Mouse (Mus musculus) lung, embryonic 16.5 days (tissue): ENCODE results near the gene Gm28372. TPM values are rescaled to one million over a fixed set of nuclear protein-coding genes. Genes with fewer than 3 reads are reported as not detected.

Source experiments
- ATAC-seq: fragments of 200-750 bp; cut with Nextera tagmentation; 2 replicates; pipeline ENCODE4 v1.8.0; 2017; ENCODE audit warnings: low read depth, mild to moderate bottlenecking, moderate library complexity
- H3K27ac ChIP-seq: fragments of 300-500 bp; sonication (generic); 2 replicates; pipeline ENCODE4 v1.5.1; 2014; ENCODE audit warnings: mild to moderate bottlenecking, control low read depth, low read length
- H3K27me3 ChIP-seq: fragments of 300-500 bp; sonication (generic); 2 replicates; pipeline ENCODE4 v1.6.1; 2014; ENCODE audit warnings: low read depth, low read length, mixed read lengths; ENCODE audit not compliant: control insufficient read depth, insufficient read depth
- H3K36me3 ChIP-seq: fragments of 300-500 bp; sonication (generic); 2 replicates; pipeline ENCODE4 v1.6.1; 2014; ENCODE audit warnings: low read length; ENCODE audit not compliant: control insufficient read depth, insufficient read depth
- H3K4me1 ChIP-seq: fragments of 300-500 bp; sonication (generic); replicated peaks from 2 replicates; pipeline ENCODE4 v1.6.1; 2014; ENCODE audit warnings: low read length, mixed read lengths; ENCODE audit not compliant: control insufficient read depth, insufficient read depth
- H3K4me2 ChIP-seq: fragments of 300-500 bp; sonication (generic); 2 replicates; pipeline ENCODE4 v1.6.1; 2014; ENCODE audit warnings: low read depth, low read length, control low read depth
- H3K4me3 ChIP-seq: fragments of 300-500 bp; sonication (generic); 2 replicates; pipeline ENCODE4 v1.5.1; 2014; ENCODE audit warnings: mild to moderate bottlenecking, low read length, control low read depth
- H3K9ac ChIP-seq: fragments of 300-500 bp; sonication (generic); 2 replicates; pipeline ENCODE4 v1.6.1; 2014; ENCODE audit warnings: low read length, control low read depth
- H3K9me3 ChIP-seq: fragments of 300-500 bp; sonication (generic); 2 replicates; pipeline ENCODE4 v1.6.1; 2016; ENCODE audit warnings: low read length; ENCODE audit not compliant: control insufficient read depth
- WGBS: fragments of 180-500 bp; shearing (Covaris S2); extraction: QIAGEN DNeasy Blood & Tissue Kit; methylation state at CpG from one replicate; pipeline ENCODE4 v1.1.7; 2014; 5-methylcytosine and 5-hydroxymethylcytosine counted together
- polyA plus RNA-seq: library from polyadenylated mRNA; unstranded; fragments of >200 nt; fragmentation: Nextera tagmentation; extraction: Ambion mirVana; gene quantifications from 2 replicates; pipeline ENCODE4 v1.2.1, GENCODE M21; 2015

Gene Gm28372
- polyA plus RNA-seq, 1 experiment from 2014 or later: not detected

DNA sequence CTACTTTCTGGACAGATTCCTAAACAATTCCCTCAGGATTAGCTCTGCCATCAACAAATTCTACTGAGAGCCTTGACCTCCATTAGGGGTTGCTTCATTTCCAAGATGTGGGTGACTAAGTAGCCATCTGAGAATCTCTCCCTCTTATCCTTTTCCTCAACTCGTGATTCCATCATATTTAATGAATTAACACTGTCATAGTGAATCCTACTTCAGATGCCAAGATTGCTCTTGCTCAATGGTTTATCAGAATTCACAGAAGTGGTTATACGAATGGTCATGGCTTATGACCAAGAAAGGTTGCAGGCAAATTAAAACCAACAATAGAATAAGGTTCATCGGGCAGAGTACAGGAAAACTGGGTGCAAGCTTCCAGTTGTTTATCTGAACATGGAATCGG lies 3.1 kb upstream of the Gm28372 start:
- Histone ChIP-seq H3K4me3 (no peak overlapping the region), H3K9ac (no peak overlapping the region), H3K4me1 (peaks cover 4% of the 10 kb centered on the region; the same call in 1 of the 2 replicates), H3K4me2 (no peak overlapping the region), H3K9me3 (no peaks in the 10 kb centered on the region), H3K27ac (no peak overlapping the region), H3K36me3 (no peaks in the 10 kb centered on the region), H3K27me3 (no peaks in the 10 kb centered on the region)
- 66% methylated on average over 4 of the region's 4 CpGs for WGBS
- no peak for ATAC-seq

DNA sequence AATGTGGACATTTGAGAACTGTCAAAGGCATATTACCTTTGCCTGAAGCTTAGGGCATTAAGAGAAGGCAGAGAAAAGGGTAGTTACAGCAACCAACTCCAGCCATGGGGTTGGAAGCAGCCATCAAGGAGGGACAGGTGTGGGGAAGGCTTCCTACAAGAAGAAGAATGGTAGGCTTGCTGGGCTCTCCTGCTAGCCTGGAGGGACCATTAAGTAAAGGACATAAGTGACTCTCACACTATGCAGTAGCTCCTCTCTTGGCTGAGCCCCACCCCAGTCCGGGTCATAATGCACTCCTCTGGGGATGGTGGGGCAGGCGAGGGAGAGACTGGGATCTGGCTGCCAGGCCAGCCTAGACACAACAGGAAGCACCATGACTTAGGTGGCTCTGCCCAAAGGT lies 1.1 kb downstream of the Gm28372 start, which contains the start of gene Tmem239:
Tmem239 (plus strand) TSS at position 301 of the 400 bp plus-strand sequence.
- Histone ChIP-seq H3K36me3 (no peaks in the 10 kb centered on the region), H3K4me3 (no peak within 1 kb of the TSS), H3K27ac (no peak within 1 kb of the TSS), H3K4me1 (no peaks in the 10 kb centered on the region), H3K9ac (no peak within 1 kb of the TSS), H3K27me3 (no peaks in the 10 kb centered on the region), H3K4me2 (no peak within 1 kb of the TSS), H3K9me3 (no peaks in the 10 kb centered on the region)
- no peak for ATAC-seq
- WGBS: 80% methylated on average over 2 of the region's 2 CpGs

DNA sequence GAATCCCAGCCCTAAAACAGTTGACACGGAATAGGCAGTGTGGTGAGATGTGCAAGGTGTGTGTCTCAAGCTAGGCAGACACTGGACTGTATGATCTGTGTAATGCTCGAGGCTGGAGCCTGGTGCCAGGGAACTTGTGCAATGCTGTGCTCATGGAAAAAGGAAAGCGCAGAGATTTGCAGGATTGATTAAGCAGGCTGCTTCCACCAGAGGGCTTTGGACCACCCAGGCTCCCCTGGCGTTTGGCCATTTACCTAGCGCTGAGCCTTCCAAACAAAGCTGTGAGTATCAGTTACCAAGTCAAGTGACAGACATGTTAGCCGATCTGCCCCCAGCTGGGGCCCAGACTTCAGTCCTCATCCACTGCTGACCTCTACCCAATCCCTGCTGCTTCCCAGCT lies 3.2 kb downstream of the Gm28372 start:
- Histone ChIP-seq H3K9ac (no peak overlapping the region), H3K4me3 (no peak overlapping the region), H3K27me3 (no peaks in the 10 kb centered on the region), H3K36me3 (no peaks in the 10 kb centered on the region), H3K4me2 (no peak overlapping the region), H3K9me3 (no peaks in the 10 kb centered on the region), H3K4me1 (no peaks in the 10 kb centered on the region), H3K27ac (no peak overlapping the region)
- ATAC-seq: peak; percentile 43; the same call in 1 of the 2 replicates
- WGBS: 11% methylated on average over 6 of the region's 6 CpGs

DNA sequence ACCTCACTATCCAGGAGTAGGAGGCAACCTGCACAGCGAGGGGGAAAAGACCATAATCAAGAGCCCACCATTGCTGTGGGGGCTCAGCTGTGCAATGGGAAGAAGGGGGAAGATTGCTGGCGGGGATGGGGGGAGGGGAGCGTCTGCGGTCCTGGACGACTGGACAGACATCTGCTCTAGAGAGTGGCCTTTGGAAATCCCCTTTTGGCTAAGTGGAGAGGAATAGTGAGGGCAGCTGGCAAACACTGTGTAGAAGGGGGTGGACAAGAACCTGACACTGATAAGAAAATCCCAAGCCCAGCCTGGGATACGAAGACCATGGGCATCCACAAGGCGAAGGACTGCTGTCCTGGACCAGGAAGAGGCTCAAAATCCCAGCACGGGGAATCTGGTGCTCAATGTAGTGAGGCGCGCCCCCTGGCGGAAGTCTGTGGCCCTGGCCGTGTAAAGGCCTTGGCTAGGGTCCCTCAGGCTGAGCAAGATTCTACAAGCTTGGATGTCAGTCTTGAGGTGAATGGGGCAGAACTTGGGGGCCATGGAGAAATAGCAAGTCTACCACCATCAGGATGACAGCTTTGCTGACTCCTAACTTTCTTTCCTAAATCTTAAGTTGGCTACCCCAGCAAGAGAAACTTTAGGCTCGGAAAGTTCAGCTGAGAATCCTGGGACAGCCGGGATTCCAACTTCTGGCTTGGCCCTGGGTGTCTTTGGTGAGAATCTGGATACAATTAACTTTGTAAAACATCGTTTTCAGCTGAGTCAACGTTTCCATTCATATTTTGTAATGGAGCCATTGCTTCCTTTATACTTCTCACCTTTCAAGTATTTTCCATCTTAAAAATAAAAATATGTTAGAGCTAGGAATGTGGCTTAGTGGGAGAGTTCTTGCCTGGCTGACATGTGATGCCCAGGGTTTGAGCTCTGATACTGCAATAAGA lies 6.8 kb downstream of the Gm28372 start:
- ATAC-seq: peak; percentile 84
- Histone ChIP-seq H3K4me2 (no peak overlapping the region), H3K27me3 (no peaks in the 10 kb centered on the region), H3K36me3 (no peaks in the 10 kb centered on the region), H3K4me1 (no peaks in the 10 kb centered on the region), H3K9ac (no peak overlapping the region), H3K4me3 (no peak overlapping the region), H3K9me3 (no peaks in the 10 kb centered on the region), H3K27ac (no peak overlapping the region)
- 36% methylated on average over 16 of the region's 16 CpGs for WGBS

DNA sequence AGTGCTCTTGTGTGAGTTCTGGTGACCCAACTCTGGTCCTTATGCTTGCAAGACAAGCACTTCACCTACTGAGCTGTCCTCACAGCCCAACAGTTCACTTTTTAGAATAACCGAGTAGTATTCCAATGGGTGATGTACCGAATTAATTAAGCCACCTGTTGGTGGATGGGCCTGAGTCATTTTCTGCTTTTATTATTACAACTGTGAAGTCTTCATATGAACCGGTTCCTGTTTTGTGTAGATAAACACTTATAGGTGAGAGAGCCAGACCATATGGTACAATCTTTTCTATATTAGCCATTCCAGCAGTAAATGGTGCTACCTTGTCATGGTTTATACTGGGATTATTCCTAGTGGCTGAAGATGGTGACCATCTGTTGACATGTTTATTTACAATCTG lies 7.7 kb downstream of the Gm28372 start:
- Histone ChIP-seq H3K4me2 (no peak overlapping the region), H3K9me3 (no peaks in the 10 kb centered on the region), H3K9ac (no peak overlapping the region), H3K4me3 (no peak overlapping the region), H3K27ac (no peak overlapping the region), H3K27me3 (no peaks in the 10 kb centered on the region), H3K4me1 (no peaks in the 10 kb centered on the region), H3K36me3 (no peaks in the 10 kb centered on the region)
- WGBS: 70% methylated on average over 3 of the region's 3 CpGs
- ATAC-seq: no peak

- Histone ChIP-seq H3K9me3 (no peaks in the 10 kb centered on the region), H3K4me1 (no peaks in the 10 kb centered on the region), H3K9ac (no peak overlapping the region), H3K4me2 (no peak overlapping the region), H3K36me3 (no peaks in the 10 kb centered on the region), H3K27me3 (no peaks in the 10 kb centered on the region), H3K27ac (no peak overlapping the region), H3K4me3 (no peak overlapping the region)
- WGBS: 75% methylated on average over 6 of the region's 6 CpGs
- ATAC-seq: no peak
These were observed 9.2 kb downstream of the Gm28372 start for GRCm38 (mm10) chr2:130414094-130414856.

GRCm38 (mm10) chr2:130421781-130422620 lies 17.0 kb downstream of the Gm28372 start:
- Histone ChIP-seq H3K9me3 (no peaks in the 10 kb centered on the region), H3K4me2 (no peak overlapping the region), H3K4me1 (peaks cover 10% of the 10 kb centered on the region), H3K36me3 (no peaks in the 10 kb centered on the region), H3K27me3 (no peaks in the 10 kb centered on the region), H3K4me3 (no peak overlapping the region), H3K27ac (no peak overlapping the region), H3K9ac (no peak overlapping the region)
- ATAC-seq: no peak
- WGBS: 92% methylated on average over 26 of the region's 26 CpGs

GRCm38 (mm10) chr2:130423397-130424125 lies 18.5 kb downstream of the Gm28372 start:
- Histone ChIP-seq H3K9ac (peak overlapping the region; percentile 87), H3K27ac (peak overlapping the region; percentile 87), H3K36me3 (no peaks in the 10 kb centered on the region), H3K9me3 (no peaks in the 10 kb centered on the region), H3K4me1 (peaks cover 10% of the 10 kb centered on the region), H3K27me3 (no peaks in the 10 kb centered on the region), H3K4me3 (peak overlapping the region; percentile 75), H3K4me2 (peak overlapping the region; percentile 91)
- ATAC-seq: peak; percentile 67
- WGBS: 15% methylated on average over 43 of the region's 49 CpGs
